Mouse (Mus musculus) thymus, postnatal 10 days (tissue): Measurements from ENCODE around the gene Dock9.
"Not testable (repeated sequence)": the region's sequence is repeated elsewhere in the genome, so short reads cannot be mapped to it uniquely, and the experiment has no call there.

Source experiments
- DNase-seq, 2 experiments: peaks; one replicate each; pipeline ENCODE4 v3.0.0; 2021; ENCODE audit warnings: low spot score in 2 of 2

Gene Dock9

DNA sequence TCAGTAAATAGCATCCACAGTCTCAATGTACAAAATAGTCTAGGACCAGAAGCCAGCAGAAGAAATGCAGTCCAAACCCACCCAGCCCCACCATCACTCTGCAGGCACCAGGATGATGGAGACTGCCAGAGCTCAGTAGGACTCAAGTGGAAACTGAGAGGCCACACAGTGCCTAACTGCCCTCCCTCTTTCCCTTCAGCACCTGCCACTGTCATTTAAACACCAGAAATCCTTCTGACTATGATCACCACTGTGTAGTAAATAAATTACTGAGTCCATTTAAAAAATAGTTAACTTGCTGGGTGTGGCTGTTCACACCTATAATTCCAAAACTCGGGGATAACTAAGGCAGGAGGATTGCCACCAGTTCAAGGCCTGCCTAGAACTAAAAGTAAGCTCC is 97.6 kb downstream of the Dock9 start:
- DNase-seq: no peak

GRCm38 (mm10) chr14:121698620-121698950 is 99.1 kb downstream of the Dock9 start:
- no peak for DNase-seq

DNA sequence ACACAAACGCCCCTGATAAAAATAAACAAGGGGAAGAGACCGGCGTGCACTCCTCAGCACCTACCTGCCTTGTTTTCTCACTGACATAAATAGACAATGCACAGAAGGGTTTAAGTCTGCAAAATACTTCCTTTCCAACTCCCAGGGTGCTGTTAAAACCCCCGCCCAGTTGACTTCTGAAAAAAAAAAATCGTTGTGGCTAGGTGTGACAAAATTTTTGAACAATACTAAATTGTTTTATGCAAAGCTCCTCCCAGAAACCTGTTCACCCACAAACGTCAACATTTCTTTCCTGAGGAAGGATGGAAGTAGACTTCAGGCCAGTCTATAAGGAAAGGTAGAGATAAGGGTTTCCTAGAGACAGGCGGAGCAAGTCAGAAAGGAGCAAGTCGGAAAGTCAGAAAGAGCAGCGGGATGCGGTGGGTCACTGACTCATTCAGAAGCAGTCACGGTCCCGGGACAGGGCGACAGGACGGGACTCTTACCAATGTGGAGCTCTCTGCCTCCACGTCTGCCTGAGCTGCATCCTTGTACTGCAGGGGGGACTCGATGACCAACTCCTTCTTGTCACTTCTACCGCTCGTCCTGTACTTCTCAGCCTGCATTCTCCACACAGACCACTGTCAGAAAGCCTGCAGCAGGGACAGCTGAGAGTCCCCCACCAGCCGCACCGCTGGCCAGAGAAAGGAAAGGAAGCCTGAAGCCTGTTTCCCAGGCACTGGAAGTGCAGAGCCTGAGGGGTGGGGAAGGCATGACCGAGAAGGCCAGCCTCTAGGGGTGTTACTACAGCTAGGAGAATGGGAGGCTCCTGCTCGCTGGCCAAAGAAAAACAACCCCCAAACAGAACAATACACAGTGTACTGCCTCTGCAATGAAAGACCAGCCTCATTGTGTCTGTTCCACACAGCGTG is 99.7 kb downstream of the Dock9 start:
- no peak for DNase-seq

DNA sequence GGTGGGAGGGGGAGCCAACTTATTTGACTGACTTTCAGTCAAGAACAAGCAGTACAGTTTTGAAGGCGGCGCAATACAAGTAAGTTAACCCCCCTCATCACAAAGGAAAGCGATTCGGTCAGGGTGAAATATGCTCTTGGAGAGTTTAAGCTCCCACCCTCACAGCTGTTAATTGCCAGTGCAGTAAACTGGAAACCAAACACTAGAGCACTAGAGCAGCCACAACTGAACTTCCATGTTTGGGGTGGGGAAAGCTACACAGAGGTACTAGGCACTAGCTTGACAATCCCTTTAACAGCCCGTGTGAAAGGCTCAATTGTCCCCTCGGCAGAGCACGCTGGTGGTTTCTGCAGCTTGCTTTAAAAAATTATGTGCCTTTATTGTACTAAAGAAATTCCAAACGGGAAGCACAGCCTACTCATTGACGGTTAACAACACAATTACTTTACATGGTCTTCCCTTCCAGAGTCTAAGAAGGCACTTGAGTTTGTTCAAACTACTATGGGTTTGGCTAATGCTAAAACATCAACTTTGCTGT is 100.4 kb downstream of the Dock9 start:
- no peak for DNase-seq

GRCm38 (mm10) chr14:121696429-121697118 is 101.1 kb downstream of the Dock9 start:
- no peak for DNase-seq

DNA sequence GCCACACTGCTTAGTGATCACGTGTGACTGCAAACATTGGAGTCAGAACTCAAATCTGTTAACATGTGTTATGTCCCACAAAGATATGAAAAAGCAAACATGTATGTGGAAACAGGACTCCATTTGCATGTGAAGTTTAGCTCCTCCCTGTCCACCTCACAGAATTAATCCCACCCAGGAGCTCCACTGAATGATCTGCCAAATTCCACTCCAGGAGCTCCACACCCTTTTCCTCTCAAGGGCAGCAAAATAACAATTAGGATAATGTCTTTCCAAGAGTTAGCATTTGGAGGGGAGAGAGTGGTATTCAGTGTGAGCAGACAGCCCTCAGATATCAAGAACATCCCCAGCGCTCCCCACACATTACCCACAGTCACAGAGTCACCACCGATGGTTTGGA is 102.9 kb downstream of the Dock9 start:
- no peak for DNase-seq

DNA sequence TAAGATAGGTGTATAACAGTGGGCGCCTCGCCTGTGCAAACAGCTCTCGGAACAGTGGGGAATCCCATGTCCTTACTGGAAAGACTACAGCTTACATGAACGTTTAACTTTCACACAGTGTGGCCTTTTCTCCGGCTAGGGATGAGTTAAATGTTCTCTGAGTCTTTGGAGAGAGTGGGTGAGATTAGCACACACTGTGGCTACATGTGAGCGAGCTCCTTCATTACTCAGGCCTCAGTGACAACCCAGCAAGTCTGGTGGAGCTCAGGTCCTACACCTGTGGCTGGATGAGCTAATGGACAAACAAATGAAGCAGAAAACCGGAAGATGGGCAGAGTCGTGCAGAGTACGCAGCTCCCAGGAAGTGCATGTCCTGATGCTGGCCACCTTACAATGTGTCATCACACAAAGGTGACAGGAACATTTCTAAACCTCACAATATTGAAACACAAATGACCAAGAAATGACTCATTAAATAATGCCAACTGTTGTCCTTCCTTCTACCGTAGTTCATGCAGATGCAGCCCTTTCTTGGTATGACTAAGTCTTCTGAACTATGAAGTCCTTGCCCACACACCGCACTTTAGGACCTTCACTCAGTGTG is 103.5 kb downstream of the Dock9 start:
- no peak for DNase-seq

DNA sequence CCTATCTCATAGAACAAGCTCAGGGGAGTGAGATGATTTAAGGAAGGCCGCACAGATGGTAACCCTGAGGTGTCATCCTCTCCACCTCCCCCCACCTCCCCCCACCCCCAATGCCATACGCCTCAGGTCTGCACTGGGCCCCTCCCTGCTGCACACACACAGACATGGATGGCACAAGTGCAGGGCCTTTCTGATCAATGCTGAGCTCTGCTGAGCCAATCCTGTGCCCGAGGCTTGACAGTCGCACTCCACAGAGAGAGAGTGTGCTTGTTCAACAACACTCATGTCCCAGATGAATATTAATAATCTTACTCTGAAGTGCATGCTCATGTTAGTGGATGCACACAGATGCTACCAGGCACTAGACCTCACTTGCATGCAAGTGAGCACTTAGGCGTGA is 108.0 kb downstream of the Dock9 start:
- not testable (repeated sequence) for DNase-seq

DNA sequence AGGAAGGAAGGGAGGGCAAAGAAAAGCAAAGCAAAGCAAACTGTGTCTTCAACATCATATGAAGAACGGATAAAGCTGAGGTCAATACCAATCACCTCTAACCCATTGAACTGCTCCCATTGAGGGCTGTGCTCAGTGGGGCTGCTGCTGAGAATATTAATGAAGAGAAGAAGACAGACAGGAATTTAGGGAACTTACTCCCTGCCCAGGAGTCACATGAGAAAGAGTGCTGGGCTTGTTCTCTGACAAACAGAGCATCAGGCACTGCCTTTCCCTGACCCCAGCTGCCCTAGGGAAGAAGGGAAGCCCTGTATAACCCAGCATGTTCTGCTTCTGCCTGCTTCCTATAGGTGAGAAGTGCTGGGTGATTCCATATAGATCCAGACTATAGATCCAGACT is 109.5 kb downstream of the Dock9 start:
- DNase-seq: no peak

- no peak for DNase-seq
These were observed 110.4 kb downstream of the Dock9 start for GRCm38 (mm10) chr14:121687274-121687673.

- no peak for DNase-seq
These were observed 118.7 kb downstream of the Dock9 start for GRCm38 (mm10) chr14:121678913-121679312.

DNA sequence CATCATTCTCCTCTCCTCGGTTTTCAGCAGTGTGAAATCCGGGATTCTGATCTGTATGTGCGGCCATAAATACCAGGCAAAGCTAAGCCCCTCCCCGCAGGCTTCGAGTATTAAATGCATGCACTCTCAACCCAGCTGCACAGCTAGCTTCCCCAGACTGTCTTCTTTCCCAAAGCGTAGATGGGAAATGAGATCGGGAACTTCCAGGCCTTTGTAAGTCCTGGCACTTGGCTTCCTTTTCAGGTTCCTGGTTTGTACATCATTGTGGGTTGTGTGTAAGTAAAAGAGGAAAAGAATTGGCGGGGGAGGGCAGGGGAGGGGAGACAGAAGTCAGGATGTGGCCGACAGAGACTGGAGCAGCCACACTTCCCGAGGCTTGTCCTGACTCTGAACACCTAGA is 119.2 kb downstream of the Dock9 start:
- DNase-seq: no peak

DNA sequence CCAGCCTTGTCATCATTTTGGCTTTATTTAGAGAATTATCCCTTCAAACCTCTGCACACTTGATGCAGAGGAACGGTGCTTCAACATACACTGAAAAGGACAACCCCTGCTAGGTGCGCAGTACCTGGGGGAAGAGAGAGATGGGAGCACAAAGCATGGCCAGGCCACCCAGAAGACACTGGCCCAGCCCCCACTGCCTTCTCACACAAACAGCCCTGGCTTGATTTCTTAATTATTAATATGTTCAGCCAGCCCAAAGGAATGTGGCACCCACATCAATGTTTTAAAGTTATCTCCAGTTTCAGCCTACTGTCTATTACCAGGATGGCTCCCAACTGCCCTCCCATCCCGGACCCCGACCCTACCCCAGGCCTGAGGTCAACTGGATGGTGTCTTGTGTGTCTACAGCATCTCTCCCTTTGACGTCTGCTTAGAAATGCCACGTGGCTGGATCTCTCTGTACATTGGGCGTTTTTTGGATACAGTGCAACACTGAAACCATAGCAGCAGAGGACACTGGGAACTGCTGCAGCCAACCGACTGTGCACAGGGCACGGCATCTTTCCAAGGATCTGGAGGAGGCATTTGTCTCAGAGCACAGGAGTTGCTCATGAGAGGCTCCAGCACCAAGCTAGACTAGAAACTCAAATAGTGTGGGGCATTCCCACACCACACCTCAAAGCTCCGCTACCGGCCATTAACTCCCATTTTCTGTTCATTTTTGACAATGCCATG is 120.9 kb downstream of the Dock9 start:
- no peak for DNase-seq

- no peak for DNase-seq
These were observed 121.5 kb downstream of the Dock9 start for GRCm38 (mm10) chr14:121676121-121676591.

DNA sequence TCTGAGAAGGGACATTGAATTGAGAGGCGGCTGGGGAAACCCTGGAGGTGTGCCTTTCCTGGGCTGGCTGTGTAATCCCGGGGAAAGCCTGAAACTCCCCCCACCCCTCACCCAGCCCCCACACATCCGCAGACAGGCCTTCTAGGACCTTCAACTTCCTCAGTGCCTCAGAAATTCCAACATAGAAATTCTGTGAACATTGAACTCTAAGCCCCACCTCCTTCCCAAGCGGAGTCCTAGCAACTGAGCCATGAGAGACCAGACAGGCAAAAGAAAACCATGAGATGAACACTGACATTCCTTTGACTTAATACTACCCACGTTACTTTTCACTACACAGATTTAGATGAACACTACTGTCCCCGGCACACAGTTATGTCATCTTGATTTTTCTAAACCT is 122.1 kb downstream of the Dock9 start:
- DNase-seq: no peak

DNA sequence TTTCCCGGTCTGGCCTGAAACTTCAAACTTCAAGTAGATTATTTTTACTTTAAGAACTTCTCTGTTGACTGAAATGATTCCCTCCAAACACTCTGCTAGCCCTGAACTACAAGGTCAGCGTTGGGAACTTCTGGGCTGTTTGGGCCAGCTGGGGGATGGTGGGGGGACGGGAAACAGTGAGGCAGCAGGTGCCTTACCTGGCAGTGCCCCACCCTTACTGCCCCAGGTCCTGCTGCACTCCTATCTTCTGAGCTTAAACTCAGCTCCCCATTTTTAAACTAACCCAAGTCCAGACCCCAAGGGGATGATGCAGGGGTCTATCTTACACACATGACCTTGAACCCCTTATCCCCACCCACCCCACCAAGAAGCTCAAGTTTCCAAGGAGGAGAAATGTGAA is 122.5 kb downstream of the Dock9 start:
- DNase-seq: no peak

GRCm38 (mm10) chr14:121670016-121670415 is 127.6 kb downstream of the Dock9 start:
- no peak for DNase-seq

DNA sequence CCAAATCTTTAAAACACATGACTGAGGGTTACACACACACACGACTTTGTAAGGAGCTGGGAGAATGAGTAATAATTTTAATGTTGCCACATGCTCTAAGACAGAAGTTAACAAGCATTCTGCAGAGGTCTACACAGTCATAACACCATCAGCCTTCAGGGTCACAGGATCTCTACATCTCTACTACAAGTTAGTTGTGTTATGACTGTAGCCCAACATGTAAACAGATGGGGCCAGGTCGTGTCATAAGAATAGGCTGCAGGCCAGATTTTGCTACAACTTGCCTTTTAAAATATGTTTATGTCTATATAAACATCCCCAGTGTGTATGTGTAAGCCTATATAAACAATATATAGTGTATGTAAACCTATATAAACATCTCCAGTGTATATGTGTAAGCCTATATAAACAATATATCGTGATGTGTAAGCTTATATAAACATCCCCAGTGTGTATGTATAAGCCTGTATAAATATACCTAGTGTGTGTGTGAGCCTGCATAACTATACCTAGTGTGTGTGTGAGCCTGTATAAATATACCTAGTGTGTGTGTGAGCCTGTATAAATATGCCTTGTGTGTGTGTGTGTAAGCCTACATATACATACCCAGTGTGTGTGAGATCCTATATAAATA is 130.9 kb downstream of the Dock9 start:
- no peak for DNase-seq

DNA sequence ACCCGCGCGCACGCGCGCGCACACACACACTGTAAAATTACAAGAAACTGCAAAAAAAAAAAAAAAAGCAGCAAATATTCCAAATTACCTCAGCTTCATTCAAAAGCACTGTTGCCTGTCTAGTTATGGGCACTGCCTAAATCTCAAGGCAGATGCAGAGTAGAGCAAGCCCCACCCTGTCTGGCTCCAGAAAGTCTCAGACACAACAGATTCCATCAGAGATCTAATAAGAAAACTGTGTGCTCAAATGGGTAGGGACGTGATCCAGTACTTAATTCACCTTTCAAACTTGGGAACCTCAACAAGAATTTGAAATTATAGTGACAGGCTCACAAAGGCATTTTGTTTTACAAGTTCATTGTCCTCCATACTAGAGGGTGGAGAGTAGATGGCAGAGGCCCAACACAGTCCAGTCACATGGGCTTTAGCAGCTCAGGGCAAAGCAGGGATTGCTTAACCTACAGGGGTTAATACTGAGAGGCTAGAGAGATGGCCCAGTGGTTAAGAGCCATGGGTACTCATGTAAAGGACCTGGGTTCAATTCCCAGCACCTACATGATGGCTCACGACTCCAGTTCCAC is 131.9 kb downstream of the Dock9 start:
- DNase-seq: no peak

DNA sequence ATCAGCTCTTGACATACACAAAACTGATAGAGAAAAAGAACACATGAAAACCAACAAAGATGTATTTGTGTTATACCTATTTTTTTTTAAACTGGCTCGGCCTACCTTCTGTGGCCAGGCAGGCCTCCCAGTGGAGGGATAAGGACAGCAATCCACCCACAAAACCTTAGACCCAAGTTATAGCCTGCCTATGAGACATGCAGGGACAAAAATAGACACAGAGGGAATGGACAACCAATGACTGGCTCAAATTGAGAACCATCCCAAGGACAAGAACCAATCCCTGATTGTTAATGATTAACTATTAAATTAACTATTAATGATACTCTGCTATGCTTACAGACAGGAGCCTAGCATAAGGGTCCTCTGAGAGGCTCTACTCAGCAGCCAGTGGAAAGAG is 133.7 kb downstream of the Dock9 start:
- no peak for DNase-seq

GRCm38 (mm10) chr14:121660918-121661317 is 136.7 kb downstream of the Dock9 start:
- DNase-seq: no peak
